Mouse (Mus musculus): ENCODE data around the gene Cldnd2. TPM values are rescaled to one million over a fixed set of nuclear protein-coding genes. Genes with fewer than 3 reads are reported as not detected.

Cldnd2 gene
- polyA plus RNA-seq, 1 experiment from 2014 or later, result not detected

GRCm38 (mm10) chr7:43443917-43444293 lies 3.3 kb downstream of the Cldnd2 start, which contains the start of the genes Etfb and Gm45233:
Gene Etfb (plus strand): TSS chr7:43444083.
Gene Gm45233 (plus strand): TSS chr7:43444128.
- peak; percentile 90 for DNase-seq (ENCODE audit: low spot score)

- no peak for DNase-seq (ENCODE audit: low spot score)
Measured at GRCm38 (mm10) chr7:43447801-43448200, 7.2 kb downstream of the Cldnd2 start.

DNA sequence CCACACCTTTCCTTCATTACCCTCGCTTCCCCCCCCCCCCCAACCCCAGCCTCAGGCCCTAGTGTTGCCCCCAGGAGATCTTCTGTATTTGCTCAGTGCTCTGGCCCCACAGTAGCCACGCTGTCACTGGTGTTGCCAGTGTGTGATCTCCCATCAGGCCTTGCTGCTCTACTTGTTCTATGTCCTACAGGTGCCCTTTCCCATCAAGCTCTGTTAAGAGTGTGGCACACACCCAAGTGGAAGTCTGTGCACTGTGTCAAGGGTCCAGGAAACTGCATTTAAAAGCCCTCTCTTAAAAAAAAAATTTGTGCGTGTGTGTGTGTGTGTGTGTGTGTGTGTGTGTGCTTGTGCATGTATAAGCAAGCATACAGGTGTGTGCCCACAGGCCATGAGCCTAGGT lies 7.7 kb downstream of the Cldnd2 start:
- no peak for DNase-seq (ENCODE audit: low spot score)

- DNase-seq (ENCODE audit: low spot score), result no peak
Measured at GRCm38 (mm10) chr7:43449811-43450210, 9.2 kb downstream of the Cldnd2 start.

- no peak for DNase-seq (ENCODE audit: low spot score)
Measured at GRCm38 (mm10) chr7:43451726-43452125, 11.1 kb downstream of the Cldnd2 start.

DNA sequence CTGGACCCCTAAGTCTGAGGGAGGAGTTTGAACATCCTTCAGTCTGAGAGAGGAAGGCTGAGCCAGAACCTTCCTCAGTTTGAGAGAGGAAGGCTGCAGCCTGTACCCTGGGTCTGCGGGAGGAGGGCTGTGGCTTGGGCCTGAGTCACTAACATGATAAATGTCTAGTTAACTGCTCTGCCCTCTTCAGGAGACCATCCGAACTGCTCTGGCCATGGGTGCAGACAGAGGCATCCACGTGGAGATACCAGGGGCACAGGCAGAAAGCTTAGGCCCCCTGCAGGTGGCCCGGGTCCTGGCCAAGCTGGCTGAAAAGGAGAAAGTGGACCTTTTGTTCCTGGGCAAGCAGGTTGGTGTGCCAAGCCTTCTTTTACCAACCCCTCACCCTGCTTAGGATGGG lies 12.0 kb downstream of the Cldnd2 start:
- DNase-seq (ENCODE audit: low spot score), result peak; percentile 40

- no peak for DNase-seq (ENCODE audit: low spot score)
Measured at GRCm38 (mm10) chr7:43453599-43454355, 13.2 kb downstream of the Cldnd2 start.

DNA sequence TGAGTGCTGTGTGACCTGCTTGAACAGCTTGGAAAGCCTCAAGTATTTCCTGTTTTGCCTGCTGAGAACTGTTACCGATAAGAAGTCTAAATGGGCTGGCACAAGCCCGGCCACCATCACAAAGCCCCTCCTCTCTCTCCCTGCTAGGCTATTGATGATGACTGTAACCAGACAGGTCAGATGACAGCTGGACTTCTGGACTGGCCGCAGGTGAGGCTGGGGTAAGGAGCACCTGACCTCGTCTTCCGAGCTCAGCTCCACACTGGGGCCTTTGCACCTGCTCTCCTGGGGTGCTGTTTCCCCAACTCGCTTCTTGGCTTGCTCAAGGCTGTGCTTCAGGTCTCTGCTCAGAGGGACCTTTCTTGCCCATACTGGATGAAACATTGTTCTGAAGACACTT lies 13.8 kb downstream of the Cldnd2 start:
- DNase-seq (ENCODE audit: low spot score), result no peak

- DNase-seq (ENCODE audit: low spot score), result no peak
Measured at GRCm38 (mm10) chr7:43462851-43463250, 22.3 kb downstream of the Cldnd2 start, which contains the start of gene Vsig10l. Gene Vsig10l (plus strand): TSS chr7:43463151.

- DNase-seq (ENCODE audit: low spot score), result no peak
Measured at GRCm38 (mm10) chr7:43463976-43464375, 23.4 kb downstream of the Cldnd2 start.

DNA sequence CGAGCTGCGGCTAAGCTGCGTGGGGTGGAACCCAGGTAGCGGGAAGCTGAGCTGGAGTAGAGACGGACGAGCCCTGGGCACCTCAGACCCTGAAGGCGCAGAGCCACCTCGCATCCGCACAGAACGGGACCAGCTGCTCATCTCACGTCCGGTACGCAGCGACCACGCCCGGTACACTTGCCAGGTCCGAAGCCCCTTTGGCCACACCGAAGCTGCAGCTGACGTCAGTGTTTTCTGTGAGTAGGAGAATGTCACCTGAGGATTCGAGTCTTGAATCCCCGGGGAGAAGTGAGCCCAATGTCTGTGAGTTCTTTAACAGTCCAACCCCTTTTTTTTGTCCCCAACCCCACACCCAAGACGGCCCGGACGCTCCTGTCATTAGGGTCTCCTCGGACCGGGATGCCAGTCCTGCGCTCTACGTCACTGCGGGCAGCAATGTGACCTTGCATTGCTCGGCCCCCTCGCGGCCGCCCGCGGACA lies 24.3 kb downstream of the Cldnd2 start:
- DNase-seq (ENCODE audit: low spot score), result no peak

GRCm38 (mm10) chr7:43465344-43466098 lies 24.9 kb downstream of the Cldnd2 start:
- peak; percentile 86 for DNase-seq (ENCODE audit: low spot score)

DNA sequence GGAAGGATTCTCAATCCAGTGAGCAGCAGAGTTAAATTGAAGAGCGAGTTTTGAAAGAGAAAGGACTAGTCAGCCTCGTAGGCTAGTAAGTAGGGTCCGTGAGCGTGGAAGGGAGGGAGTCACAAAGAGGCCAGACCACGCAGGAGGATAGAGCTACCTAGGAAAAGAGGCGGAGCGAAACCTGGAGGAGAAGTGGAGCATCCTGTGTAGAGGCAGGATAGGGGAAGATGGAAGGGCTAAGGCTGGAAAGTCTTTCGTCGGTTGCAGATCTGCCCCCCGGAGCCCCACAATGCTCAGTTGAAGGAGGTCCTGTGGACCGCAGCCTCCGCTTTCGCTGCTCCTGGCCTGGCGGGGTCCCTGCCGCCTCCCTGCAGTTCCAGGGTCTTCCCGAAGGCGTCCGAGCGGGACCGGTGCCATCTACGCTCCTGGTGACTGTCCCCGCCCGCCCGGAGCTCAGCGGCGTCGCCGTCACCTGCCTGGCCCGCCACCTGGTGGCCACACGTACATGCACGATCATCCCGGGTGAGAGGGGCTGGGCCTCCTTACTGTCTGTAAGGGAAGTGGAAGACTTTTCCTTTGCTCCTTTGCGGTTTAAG lies 25.6 kb downstream of the Cldnd2 start:
- peak; percentile 80 for DNase-seq (ENCODE audit: low spot score)

DNA sequence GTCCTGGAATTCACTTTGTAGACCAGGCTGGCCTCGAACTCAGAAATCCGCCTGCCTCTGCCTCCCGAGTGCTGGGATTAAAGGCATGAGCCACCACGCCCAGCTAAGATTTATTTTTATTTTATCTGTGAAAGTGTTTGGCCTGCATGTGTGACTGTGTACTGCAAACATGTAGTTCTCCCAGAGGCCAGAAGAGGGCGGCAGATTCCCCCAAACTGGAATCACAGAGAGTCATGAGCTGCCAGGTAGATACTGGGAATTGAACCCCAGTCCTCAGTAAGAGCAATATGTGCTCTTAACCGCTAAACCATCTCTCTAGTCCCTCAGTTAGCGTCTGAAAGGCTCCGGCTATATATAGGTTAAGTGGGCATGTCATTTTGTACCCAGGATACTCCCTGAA lies 29.8 kb downstream of the Cldnd2 start:
- DNase-seq (ENCODE audit: low spot score), result peak; percentile 49

DNA sequence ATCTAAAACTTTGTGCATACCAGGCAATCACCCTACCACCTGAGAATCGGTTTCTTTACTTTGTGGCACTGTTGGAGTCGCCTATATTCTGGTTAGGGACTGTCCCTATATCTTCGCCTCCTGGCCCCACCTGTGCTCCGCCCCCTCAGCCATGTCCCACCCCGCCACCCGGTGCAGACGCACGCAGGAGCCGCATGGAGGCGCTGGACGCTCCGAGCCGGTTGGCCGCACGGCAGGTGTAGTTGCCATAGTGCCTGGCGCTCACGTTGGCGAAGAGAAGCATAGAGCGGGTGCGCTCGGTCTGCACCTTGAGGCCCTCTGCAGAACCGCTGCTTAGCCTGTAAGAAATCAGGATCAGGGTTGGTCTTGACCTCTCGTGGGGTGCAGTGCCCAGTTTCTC lies 35.1 kb downstream of the Cldnd2 start:
- peak; percentile 25 for DNase-seq (ENCODE audit: low spot score)

DNA sequence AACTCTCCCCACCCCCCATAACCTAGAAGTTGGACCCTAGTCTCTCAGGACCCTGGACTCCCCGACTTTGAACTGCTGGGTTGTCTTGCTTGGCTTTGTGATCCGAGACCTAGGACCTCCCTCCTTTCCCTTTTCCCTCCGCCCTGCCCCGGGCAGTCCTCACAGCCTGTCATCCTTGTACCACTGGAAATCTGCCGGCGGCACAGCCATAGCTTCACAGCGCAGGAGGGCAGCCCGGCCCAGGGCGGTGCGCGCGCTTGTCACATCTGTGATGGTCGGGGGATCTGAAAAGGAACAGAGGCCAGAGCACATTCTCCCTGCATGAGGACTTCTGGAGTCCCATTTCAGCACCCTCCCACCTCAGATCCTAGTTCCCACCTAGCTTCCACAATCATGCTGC lies 35.8 kb downstream of the Cldnd2 start:
- DNase-seq (ENCODE audit: low spot score), result no peak

DNA sequence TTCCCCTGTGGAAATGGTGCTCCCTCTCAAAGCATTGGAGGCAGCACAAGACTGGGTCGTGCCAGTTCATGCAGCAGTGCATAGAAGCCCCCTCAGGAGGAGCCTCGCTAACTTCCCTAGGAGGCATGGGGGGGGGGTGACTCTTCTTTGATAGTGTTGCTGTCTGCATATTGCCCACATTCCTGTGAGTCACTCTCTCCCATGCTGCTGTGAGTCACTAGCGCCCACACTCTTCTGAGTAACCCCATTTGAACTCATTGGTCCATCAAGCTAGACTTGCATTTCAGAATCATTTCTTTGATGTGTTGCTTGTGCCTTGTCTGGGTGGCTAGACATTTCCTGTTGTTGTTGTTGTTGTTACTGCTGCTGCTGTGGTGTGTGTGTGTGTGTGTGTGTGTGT lies 40.6 kb downstream of the Cldnd2 start:
- DNase-seq (ENCODE audit: low spot score), result no peak

DNA sequence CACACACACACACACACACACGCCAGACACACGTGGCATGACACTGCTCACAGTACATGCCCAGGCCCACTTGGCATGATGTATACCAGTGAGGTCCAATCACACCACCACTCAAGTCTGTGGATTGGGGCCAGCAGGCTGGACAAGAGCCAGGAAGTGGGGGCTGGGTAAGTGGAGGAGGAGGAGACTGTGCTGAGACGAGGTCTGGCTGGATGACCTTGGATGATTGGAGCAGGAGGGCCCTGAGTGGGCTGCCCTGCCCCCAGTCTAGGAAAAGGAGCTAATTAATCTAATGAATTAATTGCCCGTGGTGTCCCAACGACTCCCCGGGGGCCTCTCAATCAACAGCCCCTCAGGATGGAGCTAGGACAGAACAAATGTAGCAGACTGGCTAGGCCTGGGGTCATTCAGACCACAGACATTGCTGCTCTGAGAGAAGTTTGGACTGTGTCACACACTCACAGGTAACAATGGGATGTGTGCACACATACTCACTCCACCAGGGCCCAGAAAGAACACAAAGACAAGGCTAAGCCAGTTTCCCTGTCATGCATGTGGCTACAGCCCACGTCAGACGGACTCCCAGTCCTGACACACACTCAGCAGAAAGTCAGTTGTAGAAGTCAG lies 41.6 kb downstream of the Cldnd2 start:
- DNase-seq (ENCODE audit: low spot score), result no peak

- no peak for DNase-seq (ENCODE audit: low spot score)
Measured at GRCm38 (mm10) chr7:43483236-43483635, 42.7 kb downstream of the Cldnd2 start.

DNA sequence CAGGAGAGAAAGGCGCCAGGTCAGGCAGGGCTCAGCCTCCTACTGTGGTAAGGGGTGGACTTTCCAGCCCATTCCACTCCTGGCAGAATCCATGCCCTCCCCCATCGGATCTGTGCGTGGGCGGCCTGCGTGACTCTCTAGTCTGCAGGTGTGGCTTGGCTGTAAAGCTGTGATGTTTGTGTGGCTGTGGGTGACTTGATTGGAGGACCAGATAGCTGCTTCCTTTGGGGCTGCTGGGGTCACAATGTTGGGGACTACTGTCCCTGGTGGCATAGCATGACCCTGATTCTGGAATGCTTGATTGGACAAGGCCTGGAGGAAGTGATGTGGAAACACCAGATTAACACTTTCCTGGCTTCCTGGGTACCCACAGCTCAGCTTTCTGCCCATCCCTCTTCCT lies 48.1 kb downstream of the Cldnd2 start:
- DNase-seq (ENCODE audit: low spot score), result no peak

DNA sequence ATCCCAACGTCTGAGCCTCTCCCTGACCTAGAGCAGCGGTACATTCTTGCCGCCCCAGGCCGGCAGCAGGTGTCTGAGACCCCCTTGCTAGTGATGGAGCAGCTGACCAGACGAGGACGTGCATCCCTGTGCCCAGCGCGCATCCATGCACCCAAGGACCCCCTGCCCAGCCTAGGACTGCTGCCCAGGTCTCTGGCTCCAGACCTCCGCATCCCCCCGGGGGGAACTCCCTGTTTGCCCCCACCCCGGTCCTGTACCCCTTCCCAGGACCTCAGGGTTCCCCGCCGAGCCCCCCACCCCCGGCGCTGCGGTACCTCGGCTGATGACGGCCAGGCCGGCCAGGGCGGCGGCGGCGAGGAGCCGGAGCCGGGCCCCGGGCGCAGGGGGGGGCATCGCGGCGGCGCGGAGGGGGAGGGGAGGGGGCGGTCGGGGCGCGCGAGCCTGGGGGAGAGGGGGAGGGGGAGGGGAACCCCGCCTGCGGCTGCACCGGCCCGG lies 49.1 kb downstream of the Cldnd2 start, which contains the start of gene Iglon5:
Gene Iglon5 (minus strand): TSS at position 445 of the 495 bp plus-strand sequence.
- DNase-seq (ENCODE audit: low spot score), result no peak
